Mouse (Mus musculus) liver (tissue): ENCODE data around the gene Grm8.

Experiments
- DNase-seq: peaks from one replicate; pipeline ENCODE4 v3.0.0-alpha.2; 2020; ENCODE audit warnings: mixed read lengths

The Grm8 gene

GRCm38 (mm10) chr6:28135001-28135401 is at the start of gene Grm8:
TSS of gene Grm8 (minus strand) at chr6:28135178.
- peak; percentile 13 for DNase-seq

- DNase-seq = peak; percentile 35
Observed at GRCm38 (mm10) chr6:28169851-28170539, 35.0 kb upstream of the Grm8 start.

- DNase-seq = no peak
Observed at GRCm38 (mm10) chr6:28160399-28160798, 25.4 kb upstream of the Grm8 start.

DNA sequence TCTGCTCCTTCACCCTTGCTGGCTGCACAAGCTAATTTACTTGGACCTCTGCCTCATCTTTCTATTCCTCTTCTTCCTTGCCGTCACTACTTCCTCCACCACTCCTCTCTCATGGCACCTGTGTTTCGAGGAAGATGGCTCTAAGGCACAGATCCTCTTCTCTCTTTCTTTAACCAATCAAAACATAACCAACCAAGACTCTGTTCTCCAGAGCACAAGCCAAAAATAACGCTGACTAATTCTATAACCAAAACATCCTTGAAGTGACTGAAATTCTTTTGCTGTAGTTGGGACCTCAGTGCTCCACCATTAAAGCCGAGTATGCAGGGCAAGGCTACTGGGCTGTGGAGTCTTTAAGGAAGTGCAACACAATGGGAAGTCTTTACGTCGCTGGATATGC is 11.5 kb upstream of the Grm8 start:
- DNase-seq = no peak

- DNase-seq = no peak
Observed at GRCm38 (mm10) chr6:28142332-28142731, 7.4 kb upstream of the Grm8 start.

GRCm38 (mm10) chr6:28135411-28136233 is 644 bp upstream of the Grm8 start:
- DNase-seq = peak; percentile 81

DNA sequence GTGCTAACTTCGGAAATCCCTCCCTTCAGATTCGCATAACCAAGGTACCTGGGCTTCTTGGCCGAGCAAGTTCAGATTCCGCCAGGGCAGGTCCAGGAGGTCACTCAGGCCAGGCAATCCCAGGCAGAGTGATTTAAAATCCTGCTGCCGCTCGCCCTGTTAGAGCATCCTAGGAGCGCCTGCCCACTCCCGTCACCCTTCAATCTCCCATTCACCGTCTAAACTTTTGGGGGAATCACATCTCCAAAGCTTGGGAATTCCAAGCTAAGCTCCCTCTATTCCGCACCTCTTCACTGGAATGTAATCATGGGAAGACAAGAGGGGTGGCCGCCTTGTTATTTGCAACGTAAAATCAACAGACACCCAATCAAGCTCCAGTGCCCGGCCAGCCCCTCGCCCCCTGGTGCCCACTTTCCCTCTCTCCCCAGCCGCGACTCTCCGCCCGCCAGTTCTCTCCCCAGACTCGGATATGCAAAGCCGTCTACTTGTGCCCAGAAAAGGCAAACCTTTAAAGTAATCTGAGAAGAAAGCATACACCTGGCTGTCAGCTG is 652 bp downstream of the Grm8 start:
- DNase-seq = no peak

- no peak for DNase-seq
Observed at GRCm38 (mm10) chr6:28133206-28134063, 1.5 kb downstream of the Grm8 start.

GRCm38 (mm10) chr6:28132056-28132455 is 2.9 kb downstream of the Grm8 start:
- no peak for DNase-seq

DNA sequence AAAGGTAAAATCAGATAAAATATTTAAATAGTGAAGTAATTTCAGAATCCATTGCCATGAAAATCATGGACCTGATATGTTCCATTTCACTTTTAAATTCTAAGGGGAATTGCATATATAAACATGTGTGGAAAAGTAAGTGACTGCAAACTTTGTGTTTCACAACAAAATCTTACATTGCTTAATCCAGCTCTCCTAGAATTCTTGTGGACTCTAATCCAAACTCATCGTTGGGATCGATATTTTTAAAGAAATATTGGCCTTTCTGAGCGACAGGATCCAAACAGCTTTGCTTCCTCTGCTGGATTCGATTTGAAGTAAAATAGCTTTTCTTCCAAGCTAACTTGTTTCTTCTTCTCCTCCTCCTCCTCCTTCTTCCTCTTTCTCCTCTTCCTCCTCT is 6.1 kb downstream of the Grm8 start:
- DNase-seq = no peak

DNA sequence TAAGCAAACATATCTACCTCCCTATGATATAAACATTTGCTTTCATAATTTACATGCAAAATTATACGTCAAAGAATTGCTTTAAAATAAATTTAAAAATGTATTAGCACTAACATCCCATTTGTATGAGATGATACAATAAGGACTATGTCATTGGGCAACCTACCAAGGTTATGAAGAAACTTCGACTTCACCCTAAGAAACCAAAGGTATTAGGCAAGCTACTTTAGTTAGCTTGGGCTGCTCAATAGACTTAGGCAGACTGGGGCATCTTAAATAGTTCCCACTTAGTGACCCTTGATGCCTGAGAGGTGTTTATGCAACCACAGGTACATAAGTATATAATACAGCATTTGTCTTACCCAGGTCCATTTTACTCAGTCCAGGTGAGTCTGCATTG is 19.5 kb downstream of the Grm8 start:
- DNase-seq = no peak

GRCm38 (mm10) chr6:28114916-28115315 is 20.1 kb downstream of the Grm8 start:
- DNase-seq = no peak

DNA sequence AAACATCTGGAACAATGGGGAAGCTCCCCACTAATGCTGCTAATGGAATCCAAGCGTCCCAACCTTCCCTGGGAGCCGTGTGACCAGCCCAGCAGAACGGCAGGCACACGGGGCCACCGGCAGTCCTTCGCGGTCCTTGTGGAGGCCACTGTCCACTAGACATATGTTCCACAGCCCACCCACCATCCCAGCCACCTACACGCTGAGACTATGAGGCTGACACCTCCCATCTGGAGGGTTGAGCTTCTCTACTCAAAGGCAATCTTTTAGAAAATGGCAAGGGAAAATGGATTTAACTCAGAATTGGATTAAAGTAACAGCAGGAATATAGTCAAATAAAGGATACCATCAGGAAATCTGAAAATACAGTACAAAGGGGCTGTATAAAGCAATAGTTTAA is 23.4 kb downstream of the Grm8 start:
- DNase-seq = no peak

DNA sequence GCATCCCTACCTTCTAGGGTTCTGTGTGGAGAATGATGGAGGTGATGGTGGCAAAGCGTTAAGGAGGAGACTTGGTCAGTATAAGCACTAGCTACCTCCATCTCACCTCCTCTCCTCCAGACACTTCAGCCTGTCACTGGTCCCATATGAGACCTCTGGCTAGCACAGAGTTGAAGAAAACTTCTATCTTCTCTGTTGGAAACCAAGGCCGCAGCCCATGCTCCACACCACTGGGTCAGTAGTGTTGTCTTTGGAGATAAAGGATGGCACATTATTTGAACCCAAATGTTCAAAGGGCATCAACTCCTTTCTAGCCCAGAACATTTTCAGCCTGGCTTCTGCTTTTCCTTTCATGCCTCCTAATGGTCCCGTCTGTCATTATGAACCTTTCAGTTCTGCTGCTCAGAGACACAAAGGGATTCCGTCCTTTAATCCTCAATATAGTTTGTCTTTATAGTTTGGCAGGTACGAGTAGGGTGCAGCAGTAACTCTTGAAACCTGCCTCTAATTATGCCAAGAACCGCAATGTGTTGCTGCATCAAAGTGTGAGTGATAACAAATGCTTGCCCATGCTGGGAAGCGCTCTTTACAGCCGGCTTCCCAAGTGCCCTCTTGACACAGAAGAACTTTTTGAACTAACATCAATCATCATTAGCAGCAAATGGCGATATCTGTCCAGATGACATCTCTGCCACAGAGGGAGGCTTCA is 32.2 kb downstream of the Grm8 start:
- no peak for DNase-seq

- no peak for DNase-seq
Observed at GRCm38 (mm10) chr6:28100001-28100400, 35.0 kb downstream of the Grm8 start.

DNA sequence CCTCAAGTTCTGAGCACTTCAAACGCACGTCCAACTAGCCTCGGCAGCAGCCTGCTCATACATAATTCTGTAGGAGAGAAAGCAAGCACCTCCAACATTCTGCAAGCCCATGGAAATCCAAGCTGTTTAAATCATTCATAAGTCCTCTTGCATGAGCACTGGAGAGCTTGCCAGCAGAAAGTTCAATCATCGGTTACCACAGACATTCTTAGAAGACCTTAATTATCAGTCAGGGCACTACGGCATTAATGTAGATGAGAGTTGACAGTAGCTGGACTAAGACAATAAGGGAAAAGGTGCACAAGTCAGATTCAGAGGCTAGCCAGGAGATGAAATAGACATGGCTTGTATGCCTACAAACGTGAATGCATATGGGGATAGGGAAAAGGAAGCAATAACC is 42.5 kb downstream of the Grm8 start:
- no peak for DNase-seq

GRCm38 (mm10) chr6:28091836-28092235 is 43.1 kb downstream of the Grm8 start:
- no peak for DNase-seq

DNA sequence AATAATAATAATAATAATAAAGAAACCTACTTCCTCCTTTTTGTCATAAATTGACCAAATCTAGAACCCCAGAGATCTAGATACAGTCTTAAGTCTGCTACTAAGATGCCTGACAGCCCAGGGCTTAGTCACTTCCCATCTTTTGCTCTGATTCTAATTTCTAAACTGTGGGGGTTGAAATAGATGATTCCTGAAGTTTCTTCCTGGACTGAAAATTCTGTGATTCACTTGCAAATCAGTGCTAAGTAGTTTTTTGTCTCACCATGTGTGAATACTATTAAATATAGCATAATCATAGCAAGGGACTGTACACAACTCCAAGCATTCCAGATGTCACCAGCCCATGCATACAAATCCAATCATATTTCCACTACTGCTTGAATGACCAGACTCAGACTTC is 44.0 kb downstream of the Grm8 start:
- no peak for DNase-seq

- no peak for DNase-seq
Observed at GRCm38 (mm10) chr6:28075534-28075933, 59.4 kb downstream of the Grm8 start.

- DNase-seq = no peak
Observed at GRCm38 (mm10) chr6:28074470-28074869, 60.5 kb downstream of the Grm8 start.

GRCm38 (mm10) chr6:28051966-28052365 is 83.0 kb downstream of the Grm8 start:
- no peak for DNase-seq

DNA sequence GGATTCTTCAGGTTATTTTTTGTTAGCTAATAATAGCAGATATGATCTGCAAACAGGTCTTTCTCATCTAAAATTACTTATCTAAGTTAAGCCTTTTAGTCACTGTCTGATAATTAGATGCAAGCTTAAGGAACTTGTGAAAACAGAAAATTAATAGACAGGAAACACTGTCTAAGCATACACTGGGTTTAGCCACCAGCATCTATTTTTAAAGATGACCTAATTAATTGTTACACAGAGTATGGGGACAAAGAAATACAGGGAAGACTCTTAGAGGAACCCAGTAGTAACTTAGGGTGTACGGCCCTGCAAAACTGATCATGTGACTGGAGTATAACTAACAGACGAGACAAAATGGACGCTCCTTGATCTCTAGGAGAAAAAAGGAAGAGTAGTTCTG is 92.6 kb downstream of the Grm8 start:
- no peak for DNase-seq
